Mouse (Mus musculus) urinary bladder, postnatal 4 days (tissue): Measurements from ENCODE around the gene Rnf5.

ENCODE experiments used
- DNase-seq, 2 experiments: peaks; one replicate each; pipeline ENCODE4 v3.0.0; 2021 to 2022; ENCODE audit warnings: low spot score in 2 of 2

Rnf5 gene

DNA sequence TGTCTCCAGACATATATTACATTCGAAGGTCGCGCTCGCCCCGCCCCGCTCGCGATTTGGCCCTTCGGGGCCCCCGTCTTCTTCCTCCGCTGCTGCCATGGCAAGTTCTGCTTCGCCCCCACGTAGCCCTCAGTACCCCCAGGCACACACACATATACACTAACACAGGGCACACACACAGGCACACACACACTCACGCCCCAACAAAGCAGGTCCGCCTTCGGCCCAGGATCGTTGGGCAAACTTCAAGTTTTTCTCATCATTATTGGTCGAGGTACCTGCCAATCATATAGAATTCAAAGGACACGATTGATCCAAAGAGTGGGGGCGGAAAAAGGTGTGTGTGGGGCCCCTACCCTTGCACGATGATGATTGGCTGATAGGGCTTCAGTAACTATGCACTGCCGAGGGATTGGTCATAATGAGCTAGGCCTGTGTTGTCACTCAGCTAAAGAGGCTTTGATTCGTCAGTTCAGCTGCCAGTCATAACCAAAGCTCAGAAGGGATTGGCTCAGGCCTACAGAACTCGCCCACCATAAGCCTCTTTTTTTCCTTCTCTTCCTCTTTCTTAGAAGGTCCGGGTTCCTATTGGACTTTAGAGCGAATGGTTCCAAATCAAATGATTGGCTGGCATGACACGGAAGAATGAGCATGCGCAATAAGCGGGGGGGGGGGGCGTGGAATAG lies at the start of gene Rnf5:
Rnf5 (minus strand) TSS at position 316 of the 686 bp plus-strand sequence.
- DNase-seq = peak; percentile 97 to 99

DNA sequence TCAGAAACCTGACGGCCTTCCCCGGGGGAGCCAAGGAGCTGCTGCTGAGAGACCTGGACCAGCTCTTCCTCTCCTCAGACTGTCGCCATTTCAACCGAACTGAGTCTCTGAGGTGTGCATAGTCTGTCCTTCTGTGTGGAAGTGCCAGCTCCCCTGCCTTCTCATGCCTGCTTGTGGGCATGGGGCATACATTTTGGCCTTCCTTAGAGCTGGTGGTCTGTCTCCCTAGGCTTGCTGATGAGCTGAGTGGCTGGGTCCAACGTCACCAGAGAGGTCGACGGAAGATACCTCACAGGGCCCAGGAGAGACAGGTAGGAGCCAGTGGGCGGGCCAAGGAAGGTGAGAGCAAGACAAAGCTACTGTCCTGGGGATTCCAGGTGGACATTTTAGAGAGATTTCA lies 49.5 kb upstream of the Rnf5 start:
- no peak for DNase-seq

DNA sequence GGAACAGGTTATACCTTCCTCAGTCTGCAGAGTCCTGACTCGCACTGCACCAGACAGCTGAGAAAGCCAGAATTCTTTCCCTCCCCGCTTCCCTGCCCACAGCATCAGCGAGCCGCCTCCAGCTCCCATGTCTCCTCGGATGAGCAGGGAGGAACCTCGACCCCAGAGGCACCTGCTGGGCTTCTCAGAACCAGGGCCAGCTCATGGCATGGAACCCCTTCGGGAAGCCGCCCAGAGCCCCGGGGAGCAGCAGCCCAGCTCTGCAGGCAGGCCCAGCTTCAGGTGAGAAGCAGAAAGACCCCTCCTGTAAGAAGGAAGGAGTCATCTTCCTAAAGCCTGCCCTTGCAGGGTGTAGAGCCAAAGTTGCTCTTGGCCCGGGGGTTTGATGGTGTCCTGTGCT lies 49.1 kb upstream of the Rnf5 start:
- DNase-seq = no peak

DNA sequence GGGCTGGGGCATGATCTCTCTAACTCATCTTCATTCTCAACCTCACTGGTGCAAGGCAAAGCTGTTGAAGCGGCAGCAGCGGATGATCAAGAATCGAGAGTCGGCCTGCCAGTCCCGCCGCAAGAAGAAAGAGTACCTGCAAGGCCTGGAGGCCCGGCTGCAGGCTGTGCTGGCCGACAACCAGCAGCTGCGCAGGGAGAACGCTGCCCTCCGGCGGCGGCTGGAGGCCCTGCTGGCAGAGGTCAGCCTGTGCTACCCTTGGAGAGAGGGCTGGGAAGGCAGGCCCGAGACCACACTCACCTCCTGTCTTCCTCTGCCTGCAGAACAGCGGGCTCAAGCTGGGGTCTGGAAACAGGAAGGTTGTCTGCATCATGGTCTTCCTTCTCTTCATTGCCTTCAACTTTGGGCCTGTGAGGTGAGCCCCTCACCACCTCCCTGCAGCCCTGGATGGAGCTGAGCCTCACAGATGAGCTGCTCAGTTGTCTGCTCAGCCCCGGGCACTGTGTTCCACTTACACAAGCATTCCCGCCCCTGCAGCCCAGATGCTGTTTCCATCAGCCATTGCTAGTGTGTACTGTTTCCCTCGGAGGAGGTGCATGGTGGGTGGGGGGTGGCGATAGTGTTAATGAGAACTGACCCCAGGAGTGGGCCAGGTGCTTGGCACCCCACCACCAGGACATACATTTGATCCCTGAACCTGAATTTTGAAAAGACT lies 48.2 kb upstream of the Rnf5 start:
- DNase-seq = no peak

DNA sequence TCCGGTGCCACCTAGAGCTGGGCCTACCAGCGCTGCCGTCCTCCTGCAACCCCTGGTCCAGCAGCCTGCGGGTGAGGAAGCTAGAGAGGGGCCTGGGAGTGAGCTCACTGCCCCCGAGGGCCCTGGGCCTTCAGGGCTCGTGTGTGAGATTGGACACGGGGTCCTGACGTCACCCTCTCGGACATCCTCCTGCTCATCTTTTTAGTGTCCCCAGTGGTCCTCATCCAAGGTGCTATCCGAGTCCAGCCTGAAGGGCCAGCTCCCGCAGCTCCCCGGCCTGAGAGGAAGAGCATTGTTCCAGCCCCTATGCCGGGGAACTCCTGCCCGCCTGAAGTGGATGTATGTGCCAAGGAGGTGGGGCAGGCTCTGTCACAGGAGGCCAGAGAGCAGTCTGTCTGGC lies 47.3 kb upstream of the Rnf5 start:
- DNase-seq = no peak

DNA sequence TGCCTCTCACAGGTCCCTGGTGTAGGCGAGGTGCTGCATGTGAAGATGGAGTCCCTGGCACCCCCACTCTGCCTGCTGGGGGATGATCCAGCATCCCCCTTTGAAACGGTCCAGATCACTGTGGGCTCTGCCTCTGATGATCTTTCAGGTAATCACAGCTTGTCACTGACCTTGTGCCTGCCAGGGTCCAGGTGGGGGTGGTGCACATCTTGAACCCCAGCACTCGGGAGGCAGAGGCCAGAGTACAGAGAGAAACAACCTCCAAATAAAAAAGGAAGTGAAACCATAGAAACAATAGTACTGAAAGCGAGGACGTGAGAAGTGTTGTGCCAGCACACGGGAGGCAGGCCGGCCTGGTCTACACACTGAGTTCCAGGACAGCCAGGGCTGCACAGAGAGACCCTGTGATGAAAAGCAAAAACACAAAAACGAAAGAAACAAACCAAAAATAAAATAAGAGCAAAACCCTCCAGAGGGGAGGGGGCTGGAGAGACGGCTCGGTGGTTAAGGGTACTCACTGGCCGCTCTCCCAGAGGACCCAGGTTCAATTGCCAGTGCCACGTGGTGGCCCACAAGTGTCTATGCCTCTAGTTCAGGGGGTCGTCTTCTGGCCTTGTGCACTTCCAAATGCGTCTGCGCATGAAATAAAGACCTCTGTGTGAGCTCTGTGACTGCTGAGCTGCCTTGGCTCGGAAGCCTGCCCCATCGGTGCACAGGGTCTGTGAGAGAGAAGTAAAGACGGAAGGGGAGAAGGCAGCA lies 45.8 kb upstream of the Rnf5 start:
- no peak for DNase-seq

DNA sequence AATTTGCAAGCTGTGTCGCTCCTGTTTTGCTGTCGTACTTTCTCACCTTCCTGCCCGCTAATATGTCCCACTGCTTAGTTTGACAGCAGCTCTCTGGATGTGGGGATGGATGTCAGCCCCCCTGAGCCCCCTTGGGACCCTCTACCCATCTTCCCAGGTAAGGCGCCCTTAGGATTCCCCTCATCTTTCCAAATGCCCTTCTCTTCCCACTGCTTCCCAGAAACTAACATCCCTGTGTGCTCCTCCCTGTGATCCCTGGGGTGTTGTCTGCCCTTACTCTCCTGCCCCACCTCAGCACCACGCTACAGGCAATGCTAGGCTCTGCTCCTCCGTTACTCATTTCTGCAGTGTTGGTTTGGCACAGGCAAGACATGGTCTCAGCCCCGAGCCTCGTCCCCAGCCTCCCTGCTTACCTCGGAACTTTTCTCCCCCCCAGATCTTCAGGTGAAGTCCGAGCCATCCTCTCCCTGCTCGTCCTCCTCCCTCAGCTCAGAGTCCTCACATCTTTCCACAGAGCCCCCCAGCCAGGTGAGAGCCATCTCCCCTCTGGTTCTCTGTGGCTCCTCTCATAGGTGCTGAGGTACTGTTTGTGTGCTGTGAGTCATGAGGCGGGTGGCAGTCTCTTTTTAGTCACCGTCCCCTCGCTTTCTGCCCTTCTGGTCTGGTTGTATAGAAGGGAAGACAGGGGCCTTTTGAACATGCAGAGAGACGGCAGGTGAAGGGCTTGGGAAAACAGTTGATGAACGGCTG lies 44.8 kb upstream of the Rnf5 start:
- DNase-seq = no peak

DNA sequence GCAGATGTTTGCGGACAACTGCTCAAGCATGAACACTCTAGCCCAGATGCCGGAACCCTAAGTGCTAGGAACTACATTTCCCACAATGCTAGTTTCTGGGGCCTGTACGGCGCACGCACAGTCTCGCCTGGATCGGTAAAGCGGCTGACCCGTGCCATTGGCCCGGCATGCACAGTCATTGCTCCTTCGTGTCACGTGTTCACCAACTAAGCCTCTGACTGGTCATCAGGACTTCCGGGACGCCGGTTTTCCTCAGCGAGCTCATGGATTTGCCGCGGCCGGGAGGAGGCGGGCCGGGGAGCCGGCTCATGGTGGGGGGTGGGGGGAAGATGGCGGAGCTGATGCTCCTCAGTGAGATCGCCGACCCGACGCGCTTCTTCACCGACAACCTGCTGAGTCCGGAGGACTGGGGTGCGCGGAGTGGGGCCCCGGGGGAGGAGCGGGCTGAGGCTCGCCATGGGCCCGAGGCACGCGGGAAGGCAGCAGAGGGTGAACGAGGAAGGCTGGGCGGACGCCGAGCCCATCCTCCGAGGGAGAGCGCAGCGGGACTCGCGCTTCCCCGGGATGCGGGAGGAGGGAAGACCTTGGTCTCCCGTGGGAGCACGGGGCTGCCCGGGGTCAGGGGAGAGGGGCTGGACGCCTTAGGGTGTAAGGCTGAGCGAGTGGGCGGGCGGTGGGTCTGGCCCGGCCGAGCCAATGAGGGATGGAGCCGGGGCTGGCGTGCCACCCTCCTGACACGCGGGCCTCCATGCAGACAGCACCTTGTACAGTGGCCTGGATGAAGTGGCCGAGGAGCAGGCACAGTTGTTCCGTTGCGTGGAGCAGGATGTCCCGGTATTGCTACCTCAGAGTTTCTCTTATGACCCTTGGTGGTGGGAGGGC lies 43.7 kb upstream of the Rnf5 start, which contains the start of gene Atf6b:
Atf6b (plus strand) TSS at position 241 of the 882 bp plus-strand sequence.
- peak; percentile 94 to 95 for DNase-seq

DNA sequence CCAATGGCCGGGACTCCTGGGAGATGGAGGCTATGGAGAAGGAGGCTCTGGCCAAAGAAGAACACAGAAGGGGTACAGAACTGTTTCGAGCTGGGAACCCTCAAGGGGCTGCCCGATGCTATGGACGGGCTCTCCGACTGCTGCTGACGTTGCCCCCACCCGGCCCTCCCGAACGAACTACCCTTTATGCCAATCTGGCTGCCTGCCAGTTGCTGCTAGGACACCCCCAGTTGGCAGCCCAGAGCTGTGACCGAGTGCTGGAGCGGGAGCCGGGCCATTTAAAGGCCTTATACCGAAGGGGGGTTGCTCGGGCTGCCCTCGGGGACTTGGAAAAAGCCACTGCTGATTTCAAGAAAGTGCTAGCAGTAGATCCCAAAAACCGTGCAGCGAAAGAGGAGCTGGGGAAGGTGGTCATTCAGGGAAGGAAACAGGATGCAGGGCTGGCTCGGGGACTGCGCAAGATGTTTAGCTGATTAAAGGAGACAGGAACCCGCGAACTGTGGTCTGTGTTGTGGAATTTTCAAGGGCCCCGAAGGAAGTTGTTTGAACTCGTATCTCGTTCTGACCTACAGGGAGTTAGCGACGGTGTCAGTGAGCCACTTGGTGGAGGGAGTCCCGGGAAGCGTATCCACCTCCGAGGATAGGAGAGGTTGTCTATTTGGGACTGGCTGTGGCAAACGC lies 42.5 kb upstream of the Rnf5 start:
- DNase-seq = no peak

DNA sequence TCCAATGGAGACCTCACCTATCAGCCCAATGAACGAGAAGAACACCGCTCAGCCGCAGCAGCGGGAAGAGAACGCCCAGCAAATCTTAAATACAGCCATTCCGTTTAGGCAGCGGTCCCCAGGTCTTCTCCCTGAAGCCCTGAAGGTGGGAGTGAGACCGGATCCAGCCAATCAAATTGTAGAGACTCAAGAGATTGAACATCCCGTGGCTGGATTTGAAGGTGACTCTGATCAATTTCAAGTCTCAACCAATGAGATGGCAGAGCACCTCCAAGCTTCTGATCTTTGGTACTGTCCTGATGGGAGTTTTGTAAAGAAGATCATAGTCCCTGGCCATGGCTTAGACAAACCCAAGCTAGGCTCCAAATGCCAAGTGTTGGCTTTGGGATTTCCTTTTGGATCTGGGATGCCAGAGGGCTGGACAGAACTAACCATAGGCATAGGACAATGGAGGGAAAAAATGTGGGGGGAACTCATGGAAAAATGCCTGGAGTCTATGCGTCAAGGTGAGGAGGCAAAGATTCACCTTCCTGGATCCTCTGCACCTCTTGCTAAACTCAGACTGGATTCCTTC lies 41.9 kb upstream of the Rnf5 start:
- DNase-seq = no peak

DNA sequence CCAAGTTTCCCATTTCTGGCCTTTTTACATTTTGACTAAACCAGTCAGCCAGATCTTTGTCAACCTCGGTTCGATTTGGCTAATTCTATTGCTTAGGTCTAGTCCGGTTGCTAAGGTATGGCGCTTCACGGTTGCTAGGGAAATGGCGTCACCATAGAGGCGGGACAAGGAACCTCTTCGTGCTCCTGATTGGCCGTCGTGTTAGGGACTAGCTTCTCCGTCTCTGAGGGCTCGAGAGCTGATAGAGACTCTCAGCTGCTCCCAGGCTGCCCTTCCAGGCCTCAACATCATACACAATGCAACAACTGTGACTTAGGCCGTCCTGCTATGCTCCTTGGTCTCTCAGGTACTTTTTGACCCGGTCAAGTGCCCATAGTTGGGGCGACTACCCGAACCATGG lies 41.1 kb upstream of the Rnf5 start, which contains the start of gene Fkbpl:
Fkbpl (plus strand) TSS at position 157 of the 400 bp plus-strand sequence.
- DNase-seq = peak; percentile 91 to 95

DNA sequence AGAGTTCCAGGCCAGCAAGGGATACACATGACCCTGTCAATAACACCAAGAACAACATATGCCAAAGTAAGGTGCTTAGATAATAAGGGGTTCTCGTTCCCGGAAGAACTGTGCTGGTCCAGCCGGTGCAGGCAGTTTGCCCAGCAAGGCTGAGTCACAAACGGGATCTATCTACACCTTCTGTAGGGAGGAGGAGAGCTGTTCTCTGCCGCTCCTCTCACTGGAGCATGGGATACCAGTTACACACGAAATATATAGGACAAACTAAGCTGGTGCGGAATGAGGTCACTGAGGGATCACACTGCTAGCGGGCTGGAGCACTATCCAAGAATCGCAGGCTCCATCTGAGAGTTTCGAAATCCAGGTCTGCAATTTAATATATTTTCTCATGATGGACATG lies 40.5 kb upstream of the Rnf5 start:
- no peak for DNase-seq

DNA sequence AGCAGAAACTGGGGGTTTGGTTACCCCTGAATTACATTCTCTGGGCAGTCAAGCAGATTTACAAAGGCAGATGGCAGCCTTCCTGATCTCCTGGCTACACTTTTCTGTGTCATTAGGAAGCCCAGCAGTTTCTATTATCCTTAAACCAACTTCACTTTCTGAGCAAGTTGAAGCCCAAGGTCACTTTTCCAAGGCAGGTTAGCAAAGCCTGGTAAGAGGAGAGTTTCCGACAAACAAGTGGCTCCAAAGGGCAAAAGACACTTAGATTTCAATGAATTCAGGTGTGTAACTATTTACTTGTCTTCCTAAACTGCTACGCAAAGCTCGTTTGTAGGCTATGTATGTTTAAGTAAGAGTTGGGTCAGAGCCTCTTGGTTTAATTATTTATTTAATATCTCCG lies 39.9 kb upstream of the Rnf5 start:
- no peak for DNase-seq

DNA sequence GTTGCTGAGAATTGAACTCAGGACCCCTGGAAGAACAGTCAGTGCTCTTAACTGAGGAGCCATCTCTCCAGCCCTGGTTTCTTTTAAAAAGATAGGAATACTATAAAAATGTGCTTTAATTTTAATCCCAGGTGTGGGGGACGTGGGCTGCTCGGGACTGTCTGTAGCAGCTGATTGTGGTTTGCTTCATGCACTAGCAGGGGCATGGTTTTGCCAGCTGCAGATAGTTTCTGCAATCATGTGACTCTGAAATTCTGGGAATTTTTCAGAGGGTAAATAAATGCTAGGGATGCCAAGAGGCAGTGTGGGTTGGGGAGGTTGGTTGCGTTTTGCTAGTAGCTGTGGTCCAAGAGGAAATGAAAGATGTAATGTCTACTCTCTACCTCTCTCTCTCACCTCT lies 38.5 kb upstream of the Rnf5 start:
- DNase-seq = no peak

DNA sequence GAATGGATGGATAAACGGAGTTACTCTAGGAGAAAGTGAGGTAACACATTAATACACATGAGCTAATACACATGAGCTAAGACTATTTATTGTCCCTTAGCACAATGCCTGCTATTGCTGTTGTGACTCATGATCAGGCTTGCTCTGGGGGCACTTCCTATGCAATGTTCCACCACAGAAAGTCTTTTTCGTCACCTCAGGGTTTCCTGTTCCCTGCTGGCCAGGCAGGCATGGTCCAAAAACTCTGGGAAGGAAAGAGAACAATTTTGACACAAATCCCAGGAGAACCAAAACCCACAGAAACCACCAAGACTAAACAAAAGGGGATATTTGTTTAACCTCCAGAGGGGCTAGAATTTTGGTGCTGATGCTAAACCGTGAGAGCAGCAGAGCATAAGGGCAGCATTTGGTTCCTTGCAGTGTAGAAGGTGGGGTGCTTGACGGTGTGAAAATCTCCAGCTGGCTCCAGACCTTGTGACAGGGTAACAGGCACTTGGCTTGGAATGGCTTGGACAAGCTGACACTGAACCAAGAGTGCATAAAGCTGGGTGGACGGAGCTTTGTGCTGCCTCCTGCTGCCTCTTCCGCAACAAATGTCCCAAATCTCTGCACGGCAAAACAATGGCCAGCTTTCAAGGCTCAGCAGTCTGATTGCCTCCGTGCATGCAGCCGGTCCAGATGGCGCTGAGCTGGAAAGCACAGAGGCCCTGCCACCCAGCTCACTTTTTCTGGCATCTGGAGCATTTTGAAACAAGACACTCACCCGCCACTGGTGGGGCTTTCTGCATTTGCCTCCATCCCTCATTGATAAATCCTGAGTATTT lies 37.5 kb upstream of the Rnf5 start:
- DNase-seq = peak in 1 of 2 experiments; percentile 59

DNA sequence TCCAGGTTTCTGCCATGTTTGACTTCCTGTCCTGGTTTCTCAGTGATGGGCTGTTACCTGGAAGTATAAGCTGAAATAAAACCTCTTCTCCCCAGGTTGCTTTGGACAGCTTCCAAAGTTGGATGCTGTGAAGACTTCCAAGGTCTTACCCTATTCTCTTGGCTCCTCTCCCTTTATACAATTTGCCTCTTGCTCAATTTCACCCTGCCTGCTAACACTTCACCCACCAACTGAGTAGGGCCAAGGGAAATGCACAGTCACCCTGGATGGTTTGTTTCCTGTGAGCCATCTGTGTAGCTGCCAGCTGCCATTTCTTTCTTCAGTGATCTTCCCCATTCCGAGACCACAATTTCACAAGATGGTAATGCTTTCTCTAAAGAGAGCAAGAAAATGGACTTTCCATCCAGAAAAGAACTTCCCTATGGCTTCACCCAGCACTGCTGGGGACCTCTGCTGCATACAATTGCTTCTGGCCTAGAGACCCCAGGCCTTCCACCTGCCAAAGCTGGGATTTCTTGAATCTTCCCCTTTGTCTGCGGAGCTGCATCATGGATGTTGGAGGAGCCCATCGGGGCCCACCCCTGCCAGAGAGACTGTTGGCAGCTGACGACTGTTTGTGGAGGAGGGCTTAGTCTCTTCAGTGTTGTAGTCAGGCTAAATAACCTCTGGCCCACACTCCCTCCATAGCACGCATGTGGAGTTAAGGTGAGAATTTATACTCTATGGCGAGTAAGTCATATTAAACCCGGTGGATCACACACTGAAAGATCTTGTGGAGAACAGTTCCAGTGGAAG lies 36.2 kb upstream of the Rnf5 start:
- DNase-seq = no peak

DNA sequence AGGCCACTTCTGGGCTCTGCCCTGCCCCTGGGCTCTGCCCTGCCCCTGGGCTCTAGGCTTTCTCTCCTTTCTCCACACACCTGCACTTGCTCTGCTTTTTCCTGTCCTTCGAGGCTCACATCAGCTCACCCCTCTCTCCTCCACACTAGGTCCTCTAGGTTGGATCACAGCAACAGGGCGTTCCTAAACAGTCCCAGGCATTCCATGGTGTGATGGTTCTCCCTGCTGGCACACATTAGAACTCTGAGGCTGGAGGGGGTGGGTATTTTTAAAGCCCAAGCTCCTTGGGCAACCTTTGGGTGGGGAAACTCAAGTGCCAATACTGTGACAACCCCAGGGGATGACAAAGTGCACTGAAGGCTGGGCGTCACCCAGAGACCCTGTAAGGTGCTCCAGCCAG lies 34.0 kb upstream of the Rnf5 start:
- no peak for DNase-seq

DNA sequence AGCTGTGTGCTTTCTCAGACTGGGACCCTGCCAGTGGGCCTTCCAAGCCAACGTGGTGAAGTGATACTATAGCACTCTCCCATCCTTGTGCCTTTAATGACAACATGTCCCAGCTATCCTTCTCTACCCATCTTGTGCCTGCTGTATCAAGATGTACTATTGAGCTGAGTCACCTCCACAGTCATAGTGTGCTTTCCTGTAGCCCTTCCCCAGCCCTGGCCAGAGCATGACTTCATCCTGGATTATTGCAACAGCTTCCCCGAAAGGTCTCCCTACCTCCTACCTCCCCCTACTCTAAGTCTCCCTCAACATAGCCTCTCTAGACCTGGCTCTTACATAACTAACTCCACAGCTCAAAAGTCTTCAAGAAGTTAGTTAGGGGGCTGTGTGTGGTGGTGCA lies 32.2 kb upstream of the Rnf5 start:
- DNase-seq = no peak
